Mouse (Mus musculus) heart, embryonic 14.5 days (tissue): ENCODE measurements at regions not wholly inside any gene's neighbourhood (a gene's known extent, or its start where the extent isn't known, plus 50 kb on each side); places are given as distances from the start of the nearest gene placed in this dataset.
A peak's percentile ranks its signal among the peaks of the same experiment; 100 is the strongest.

Source experiments
- ATAC-seq: fragments of 200-750 bp; cut with Nextera tagmentation; 2 replicates; pipeline ENCODE4 v1.8.0; 2017; ENCODE audit warnings: low read depth, moderate TSS enrichment; ENCODE audit not compliant: insufficient number of reproducible peaks, insufficient read depth, low FRiP score
- H3K27ac ChIP-seq, 2 experiments: fragments of 200-500 bp in 1 of 2; fragments of 300-500 bp in 1 of 2; sonication (generic) in 1 of 2; replicated peaks in 1 of 2; 2 replicates each; pipeline ENCODE4 v1.5.1; 2012 to 2014; ENCODE audit warnings: low read depth in 2 of 2, low read length in 2 of 2, control low read depth in 1 of 2, mild to moderate bottlenecking in 1 of 2, mixed read lengths in 1 of 2; ENCODE audit not compliant: control insufficient read depth in 1 of 2, insufficient read depth in 1 of 2
- H3K27me3 ChIP-seq: fragments of 300-500 bp; sonication (generic); 2 replicates; pipeline ENCODE4 v1.6.1; 2014; ENCODE audit warnings: mild to moderate bottlenecking, low read length, control low read depth; ENCODE audit not compliant: control insufficient read depth, insufficient read depth
- H3K36me3 ChIP-seq: fragments of 300-500 bp; sonication (generic); 2 replicates; pipeline ENCODE4 v1.6.1; 2014; ENCODE audit warnings: mild to moderate bottlenecking, control low read depth, low read length, mixed read lengths; ENCODE audit not compliant: control insufficient read depth, insufficient read depth
- H3K4me1 ChIP-seq, 2 experiments: fragments of 200-500 bp in 1 of 2; fragments of 300-500 bp in 1 of 2; sonication (generic) in 1 of 2; 2 replicates each; pipeline ENCODE4 v1.6.1; 2012 to 2014; ENCODE audit warnings: low read length in 2 of 2, control low read depth in 1 of 2, mixed read lengths in 1 of 2; ENCODE audit not compliant: control insufficient read depth in 2 of 2, insufficient read depth in 2 of 2
- H3K4me2 ChIP-seq: fragments of 300-500 bp; sonication (generic); 2 replicates; pipeline ENCODE4 v1.6.1; 2014; ENCODE audit warnings: mild to moderate bottlenecking, low read length
- H3K4me3 ChIP-seq, 2 experiments: fragments of 200-500 bp in 1 of 2; fragments of 300-500 bp in 1 of 2; sonication (generic) in 1 of 2; 2 replicates each; pipeline ENCODE4 v1.5.1; 2012 to 2014; ENCODE audit warnings: low read length in 2 of 2, mild to moderate bottlenecking in 2 of 2, control low read depth in 1 of 2, low read depth in 1 of 2, moderate library complexity in 1 of 2; ENCODE audit not compliant: control insufficient read depth in 1 of 2, insufficient read depth in 1 of 2
- H3K9ac ChIP-seq: fragments of 300-500 bp; sonication (generic); 2 replicates; pipeline ENCODE4 v1.6.1; 2014; ENCODE audit warnings: mild to moderate bottlenecking, low read length
- H3K9me3 ChIP-seq: fragments of 300-500 bp; sonication (generic); 2 replicates; pipeline ENCODE4 v1.6.1; 2016; ENCODE audit warnings: low read length, control low read depth; ENCODE audit not compliant: control insufficient read depth
- WGBS: fragments of 180-500 bp; shearing (Covaris S2); extraction: QIAGEN DNeasy Blood & Tissue Kit; methylation state at CpG from one replicate; pipeline ENCODE4 v1.1.7; 2014; 5-methylcytosine and 5-hydroxymethylcytosine counted together

GRCm38 (mm10) chr2:167792330-167792729, 102.7 kb upstream of the Tmem189 start:
- Histone ChIP-seq H3K36me3 (no peaks in the 10 kb centered on the region), H3K9ac (no peak overlapping the region), H3K4me3 (no peak overlapping the region), H3K9me3 (no peaks in the 10 kb centered on the region), H3K4me2 (no peak overlapping the region), H3K4me1 (peaks cover 0 to 2% of the 10 kb centered on the region in 2 experiments; a peak in 1 of 4 replicates), H3K27me3 (no peaks in the 10 kb centered on the region), H3K27ac (no peak overlapping the region)
- 60% methylated on average over 3 of the region's 3 CpGs for WGBS
- ATAC-seq: no peak

DNA sequence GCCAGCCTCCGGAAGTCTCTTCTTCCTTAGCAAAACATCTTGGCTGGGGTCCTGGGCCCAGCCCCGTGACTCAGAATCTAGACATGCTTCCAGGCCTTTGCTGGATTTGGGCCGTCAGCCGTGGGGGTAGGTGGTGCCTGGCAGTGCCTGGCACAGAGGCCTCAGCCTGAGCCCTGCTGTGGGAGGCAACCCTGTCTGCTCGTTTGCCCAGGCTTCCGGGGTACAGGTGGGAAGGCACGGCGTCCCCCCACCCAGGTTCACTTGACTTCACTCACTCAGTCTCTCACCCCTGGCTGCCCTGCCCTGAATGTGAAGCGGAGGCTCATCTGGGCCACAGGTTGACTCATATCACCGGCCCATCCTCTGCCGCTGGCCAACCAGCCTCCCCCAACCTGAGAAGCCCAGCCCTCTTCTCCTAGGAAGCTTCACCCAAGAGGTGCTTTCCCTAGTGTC, 99.9 kb upstream of the Tmem189 start:
- peak overlapping the region in 1 of 2 experiments; percentile 19; a peak in 1 of 4 replicates for H3K27ac ChIP-seq
- H3K9ac ChIP-seq: no peak overlapping the region
- peaks cover 0 to 2% of the 10 kb centered on the region in 2 experiments; a peak in 1 of 4 replicates for H3K4me1 ChIP-seq
- H3K27me3 ChIP-seq: no peaks in the 10 kb centered on the region
- no peaks in the 10 kb centered on the region for H3K9me3 ChIP-seq
- 71% methylated on average over 11 of the region's 11 CpGs for WGBS
- no peak overlapping the region for H3K4me3 ChIP-seq
- peak; percentile 37; the same call in 1 of the 2 replicates for ATAC-seq
- H3K4me2 ChIP-seq: no peak overlapping the region
- no peaks in the 10 kb centered on the region for H3K36me3 ChIP-seq

DNA sequence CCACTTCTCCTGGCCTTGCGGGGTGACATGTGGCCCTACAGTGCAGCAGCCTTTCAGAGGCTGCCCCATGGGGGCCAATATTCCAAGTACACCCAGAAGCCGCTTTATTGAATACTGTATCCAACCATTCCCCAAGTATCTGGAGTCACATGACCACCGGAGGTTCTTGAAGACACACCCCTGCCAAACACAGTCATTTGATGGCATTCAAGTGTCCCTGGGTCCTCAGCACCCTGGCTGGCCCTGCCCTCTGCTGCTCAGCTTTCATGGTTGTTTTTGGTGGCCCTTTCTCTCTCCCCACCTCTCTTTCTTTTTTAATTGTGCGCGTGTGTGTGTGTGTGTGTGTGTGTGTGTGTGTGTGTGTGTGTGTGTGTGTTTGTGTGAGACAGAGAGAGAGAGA, 97.3 kb upstream of the Tmem189 start:
- Histone ChIP-seq H3K27ac (no peak overlapping the region), H3K9ac (no peak overlapping the region), H3K27me3 (no peaks in the 10 kb centered on the region), H3K36me3 (no peaks in the 10 kb centered on the region), H3K4me3 (no peak overlapping the region), H3K4me1 (peaks cover 6 to 11% of the 10 kb centered on the region in 2 experiments), H3K4me2 (no peak overlapping the region), H3K9me3 (no peaks in the 10 kb centered on the region)
- 86% methylated on average over 3 of the region's 5 CpGs for WGBS
- no peak for ATAC-seq

GRCm38 (mm10) chr2:167784353-167784752, 94.7 kb upstream of the Tmem189 start:
- H3K9me3 ChIP-seq: no peaks in the 10 kb centered on the region
- ATAC-seq: no peak
- H3K4me1 ChIP-seq: peaks cover 16 to 21% of the 10 kb centered on the region in 2 experiments
- WGBS: 78% methylated on average over 13 of the region's 13 CpGs
- no peak overlapping the region for H3K4me3 ChIP-seq
- H3K4me2 ChIP-seq: no peak overlapping the region
- H3K36me3 ChIP-seq: no peaks in the 10 kb centered on the region
- H3K9ac ChIP-seq: no peak overlapping the region
- H3K27ac ChIP-seq: no peak overlapping the region
- H3K27me3 ChIP-seq: no peaks in the 10 kb centered on the region

- no peak for ATAC-seq
- Histone ChIP-seq H3K27me3 (no peaks in the 10 kb centered on the region), H3K4me2 (no peak overlapping the region), H3K27ac (no peak overlapping the region), H3K9ac (no peak overlapping the region), H3K4me3 (no peak overlapping the region), H3K4me1 (peaks cover 20 to 25% of the 10 kb centered on the region in 2 experiments), H3K36me3 (no peaks in the 10 kb centered on the region), H3K9me3 (no peaks in the 10 kb centered on the region)
- 63% methylated on average over 3 of the region's 3 CpGs for WGBS
These were observed 93.8 kb upstream of the Tmem189 start for GRCm38 (mm10) chr2:167783374-167783773.

- Histone ChIP-seq H3K36me3 (no peaks in the 10 kb centered on the region), H3K27me3 (no peaks in the 10 kb centered on the region), H3K4me3 (no peak overlapping the region), H3K4me1 (peaks cover 28 to 34% of the 10 kb centered on the region in 2 experiments), H3K27ac (peak overlapping the region; percentile 49 to 57; a peak in 2 of 4 replicates), H3K4me2 (peak overlapping the region; percentile 41), H3K9me3 (no peaks in the 10 kb centered on the region), H3K9ac (peak overlapping the region; percentile 59; the same call in 1 of the 2 replicates)
- 30% methylated on average over 27 of the region's 27 CpGs for WGBS
- no peak for ATAC-seq
These were observed 92.8 kb upstream of the Tmem189 start for GRCm38 (mm10) chr2:167782231-167782999.

- no peak for ATAC-seq
- H3K9ac ChIP-seq: no peak overlapping the region
- 0 out of 2 replicates have a peak overlapping the region, but pooled peaks have one; percentile 41 for H3K4me2 ChIP-seq
- H3K4me3 ChIP-seq: no peak overlapping the region
- H3K27ac ChIP-seq: 0 out of 4 replicates have a peak overlapping the region, but pooled peaks of 1 of the 2 experiments have one; percentile 9
- WGBS: 44% methylated on average over 13 of the region's 13 CpGs
- peaks cover 31 to 39% of the 10 kb centered on the region in 2 experiments for H3K4me1 ChIP-seq
- H3K36me3 ChIP-seq: no peaks in the 10 kb centered on the region
- H3K9me3 ChIP-seq: no peaks in the 10 kb centered on the region
- H3K27me3 ChIP-seq: no peaks in the 10 kb centered on the region
These were observed 91.9 kb upstream of the Tmem189 start for GRCm38 (mm10) chr2:167781496-167781895.
